Mouse (Mus musculus): ENCODE results near the gene Ramac. TPM values are rescaled to one million over a fixed set of nuclear protein-coding genes. Genes with fewer than 3 reads are reported as not detected.

Gene Ramac
- polyA plus RNA-seq (2012; rRNA removed): 80.4 and 87.9 TPM in 2 replicates

DNA sequence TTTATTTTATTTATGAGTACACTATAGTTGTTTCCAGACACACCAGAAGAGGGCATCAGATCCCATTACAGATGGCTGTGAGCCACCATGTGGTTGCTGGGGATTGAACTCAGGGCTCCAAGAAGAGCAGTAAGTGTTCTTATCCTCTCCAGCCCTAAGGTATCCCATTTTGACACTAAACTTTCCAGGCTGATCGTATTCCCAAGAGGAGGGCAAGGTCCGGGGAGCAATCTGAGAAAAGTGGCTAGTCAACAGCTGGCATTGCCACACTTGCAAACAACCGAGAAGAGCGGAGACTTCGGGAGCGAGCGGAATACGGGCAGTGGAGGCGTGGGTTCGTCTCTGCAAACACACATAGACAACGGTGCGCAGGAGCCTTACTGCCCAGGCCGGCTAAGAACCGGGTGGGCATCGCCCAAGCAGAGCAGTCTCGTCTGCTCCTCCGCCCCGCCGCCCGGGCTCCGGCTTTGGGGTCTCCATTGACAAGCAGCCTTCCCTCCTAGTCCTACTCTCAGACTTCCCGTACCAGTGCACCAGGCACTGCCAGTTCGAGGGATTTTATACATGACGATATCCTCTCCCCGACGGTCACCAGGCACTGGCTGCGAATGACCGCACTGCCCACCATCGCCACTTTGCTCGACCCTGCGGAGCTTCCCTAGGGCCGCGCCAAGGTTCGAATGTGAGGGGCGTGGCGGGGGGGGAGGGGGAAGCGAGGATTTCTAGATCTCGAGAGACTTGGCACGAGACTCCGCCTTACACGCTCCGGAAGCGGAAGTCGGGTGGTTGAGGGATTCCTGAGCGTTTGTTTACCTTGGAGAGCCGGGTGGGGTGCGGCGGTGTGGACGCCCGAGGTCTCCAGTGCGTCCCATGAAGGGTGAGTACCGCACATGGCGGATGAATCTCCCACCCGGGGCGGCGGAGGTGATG is at the start of gene Ramac:
Ramac (plus strand) TSS at position 746 of the 930 bp plus-strand sequence.
- peaks cover 2% of the 10 kb centered on the region; the same call in 1 of the 2 replicates for H3K4me1 ChIP-seq (ENCODE audit: control insufficient read depth, insufficient read depth, low read length)
- TF ChIP-seq POLR2A (IDR thresholded peaks at IDR 0.05; ENCODE audit: extremely low read depth, insufficient read depth, low read length) (peak; percentile 71; the same call in 1 of the 2 replicates), CTCF (IDR thresholded peaks at IDR 0.05; ENCODE audit: extremely low read depth, insufficient read depth, low read length) (no peak)
- H3K27ac ChIP-seq (ENCODE audit: insufficient read depth, low read length): peak within 1 kb of the TSS; percentile 36; the same call in 1 of the 2 replicates
- peak within 1 kb of the TSS; percentile 79 for H3K4me3 ChIP-seq (ENCODE audit: insufficient read depth, low read length)

DNA sequence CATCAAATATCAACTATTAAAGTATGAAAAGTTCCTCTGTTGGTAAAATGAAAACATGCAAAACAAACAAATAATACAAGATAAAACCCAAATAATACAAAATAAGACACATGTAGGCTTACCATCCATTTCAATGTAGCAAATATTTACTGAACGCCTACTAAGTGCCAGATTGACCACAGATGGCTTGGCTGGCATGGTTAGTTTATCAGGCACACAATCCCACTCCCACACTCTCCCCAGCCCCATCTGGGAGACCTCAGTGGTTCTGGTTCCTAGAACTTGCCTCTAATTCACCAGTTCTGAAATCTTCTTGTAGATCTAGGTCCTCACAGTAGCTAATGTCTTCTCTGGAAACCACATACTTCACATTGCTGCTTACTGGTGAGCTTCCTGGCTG is 44.1 kb upstream of the Ramac start:
- H3K4me3 ChIP-seq (ENCODE audit: insufficient read depth, low read length): no peak overlapping the region
- H3K27ac ChIP-seq (ENCODE audit: insufficient read depth, low read length): no peak overlapping the region
- H3K4me1 ChIP-seq (ENCODE audit: control insufficient read depth, insufficient read depth, low read length): no peaks in the 10 kb centered on the region
- no peak for TF ChIP-seq POLR2A (IDR thresholded peaks at IDR 0.05; ENCODE audit: extremely low read depth, insufficient read depth, low read length)
- TF ChIP-seq CTCF (IDR thresholded peaks at IDR 0.05; ENCODE audit: extremely low read depth, insufficient read depth, low read length): no peak

DNA sequence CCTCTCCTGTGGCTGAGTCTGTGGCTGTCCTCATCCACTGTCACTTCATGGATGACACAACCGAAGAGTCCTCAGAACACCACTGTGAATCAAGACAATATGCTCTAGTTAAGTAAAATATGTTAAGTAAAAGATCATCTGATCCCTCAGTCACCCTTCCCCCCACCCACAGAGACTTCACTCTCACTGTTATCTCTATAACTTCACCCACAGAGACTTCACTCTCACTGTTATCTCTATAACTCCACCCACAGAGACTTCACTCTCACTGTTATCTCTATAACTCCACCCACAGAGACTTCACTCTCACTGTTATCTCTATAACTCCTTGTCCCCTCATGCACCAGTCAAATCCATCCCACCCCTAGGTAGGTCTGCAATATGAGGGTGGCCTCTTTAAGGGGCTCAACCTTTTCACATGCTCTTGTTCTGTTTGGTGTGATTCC is 43.5 kb upstream of the Ramac start:
- H3K4me3 ChIP-seq (ENCODE audit: insufficient read depth, low read length): no peak overlapping the region
- TF ChIP-seq CTCF (IDR thresholded peaks at IDR 0.05; ENCODE audit: extremely low read depth, insufficient read depth, low read length) (no peak), POLR2A (IDR thresholded peaks at IDR 0.05; ENCODE audit: extremely low read depth, insufficient read depth, low read length) (no peak)
- no peaks in the 10 kb centered on the region for H3K4me1 ChIP-seq (ENCODE audit: control insufficient read depth, insufficient read depth, low read length)
- H3K27ac ChIP-seq (ENCODE audit: insufficient read depth, low read length): no peak overlapping the region

DNA sequence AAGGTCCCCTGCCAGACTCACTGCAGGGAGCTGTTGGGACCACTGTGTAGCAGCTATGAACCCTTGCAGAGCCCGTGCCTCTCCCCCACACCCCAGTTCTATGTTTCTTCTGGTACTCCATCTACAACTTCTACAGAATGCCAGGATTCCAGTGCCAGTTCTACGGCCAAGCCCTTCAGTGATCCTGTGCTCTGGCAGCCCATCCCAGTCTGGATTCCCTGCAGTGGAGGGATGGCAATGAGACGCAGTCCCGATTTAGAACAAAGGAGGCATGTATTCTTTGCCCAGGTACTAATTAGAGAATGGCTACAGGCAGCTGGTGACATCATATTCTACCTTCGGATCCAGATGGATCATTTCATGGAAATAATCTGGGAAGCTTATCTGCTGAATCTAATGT is 41.5 kb upstream of the Ramac start:
- TF ChIP-seq POLR2A (IDR thresholded peaks at IDR 0.05; ENCODE audit: extremely low read depth, insufficient read depth, low read length): no peak
- TF ChIP-seq CTCF (IDR thresholded peaks at IDR 0.05; ENCODE audit: extremely low read depth, insufficient read depth, low read length): no peak
- H3K4me3 ChIP-seq (ENCODE audit: insufficient read depth, low read length): no peak overlapping the region
- no peak overlapping the region for H3K27ac ChIP-seq (ENCODE audit: insufficient read depth, low read length)
- no peaks in the 10 kb centered on the region for H3K4me1 ChIP-seq (ENCODE audit: control insufficient read depth, insufficient read depth, low read length)

DNA sequence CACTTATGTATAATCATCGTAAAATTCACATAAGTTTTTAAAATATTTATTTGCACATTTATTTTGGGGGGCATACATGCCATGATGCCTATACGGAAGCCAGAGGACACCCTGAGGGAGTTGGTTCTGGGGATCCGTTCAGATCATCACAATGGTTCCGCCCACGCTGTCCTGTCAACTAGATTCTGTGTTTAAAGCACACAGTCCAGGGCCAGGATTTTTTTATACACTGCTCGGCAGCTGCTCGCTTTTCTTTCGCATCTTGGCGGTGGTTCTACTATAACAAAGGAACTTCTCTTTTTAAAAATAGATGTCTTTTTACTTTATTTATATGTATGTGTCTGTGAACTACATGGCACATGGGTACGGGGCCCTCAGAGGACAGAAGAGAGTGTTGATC is 38.9 kb upstream of the Ramac start:
- H3K4me1 ChIP-seq (ENCODE audit: control insufficient read depth, insufficient read depth, low read length): no peaks in the 10 kb centered on the region; the same call in 1 of the 2 replicates
- no peak for TF ChIP-seq POLR2A (IDR thresholded peaks at IDR 0.05; ENCODE audit: extremely low read depth, insufficient read depth, low read length)
- no peak for TF ChIP-seq CTCF (IDR thresholded peaks at IDR 0.05; ENCODE audit: extremely low read depth, insufficient read depth, low read length)
- H3K27ac ChIP-seq (ENCODE audit: insufficient read depth, low read length): no peak overlapping the region
- H3K4me3 ChIP-seq (ENCODE audit: insufficient read depth, low read length): no peak overlapping the region

DNA sequence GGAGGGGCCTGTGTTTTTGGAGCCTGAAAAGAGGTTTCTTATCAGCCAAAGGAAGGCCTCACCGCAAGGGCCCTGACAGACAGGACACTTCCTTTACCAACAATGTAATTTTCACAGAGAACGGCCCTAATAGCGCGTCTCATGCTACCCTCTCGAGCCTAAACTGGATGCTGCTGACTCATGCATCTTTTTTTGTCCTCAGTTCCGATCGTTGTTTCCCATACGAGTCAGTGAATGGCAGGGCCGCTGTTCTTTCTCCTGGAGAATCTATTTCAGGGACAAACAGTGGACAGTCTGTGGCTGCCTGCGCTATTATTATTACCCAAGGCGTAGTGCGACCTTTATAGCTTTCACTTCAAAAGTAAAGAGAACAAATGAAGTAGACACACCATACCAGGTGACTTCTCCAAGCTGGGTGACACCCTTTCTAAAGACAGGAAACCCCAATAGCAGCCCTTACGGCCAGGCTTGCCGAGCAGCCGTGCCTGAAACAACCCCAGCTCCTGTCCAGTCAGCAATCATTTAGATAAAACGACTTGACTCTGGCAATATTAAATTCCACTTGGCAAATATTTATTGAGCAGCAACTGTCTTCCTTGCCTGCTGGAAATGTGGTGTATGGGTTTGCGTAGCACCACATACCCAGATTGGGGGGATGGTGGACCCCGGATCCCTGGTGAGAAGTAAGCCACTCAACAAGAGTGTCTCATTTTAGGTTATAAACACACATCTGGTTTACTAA is 36.6 kb upstream of the Ramac start:
- no peaks in the 10 kb centered on the region; the same call in 1 of the 2 replicates for H3K4me1 ChIP-seq (ENCODE audit: control insufficient read depth, insufficient read depth, low read length)
- H3K4me3 ChIP-seq (ENCODE audit: insufficient read depth, low read length): no peak overlapping the region
- H3K27ac ChIP-seq (ENCODE audit: insufficient read depth, low read length): no peak overlapping the region
- no peak for TF ChIP-seq CTCF (IDR thresholded peaks at IDR 0.05; ENCODE audit: extremely low read depth, insufficient read depth, low read length)
- no peak for TF ChIP-seq POLR2A (IDR thresholded peaks at IDR 0.05; ENCODE audit: extremely low read depth, insufficient read depth, low read length)

DNA sequence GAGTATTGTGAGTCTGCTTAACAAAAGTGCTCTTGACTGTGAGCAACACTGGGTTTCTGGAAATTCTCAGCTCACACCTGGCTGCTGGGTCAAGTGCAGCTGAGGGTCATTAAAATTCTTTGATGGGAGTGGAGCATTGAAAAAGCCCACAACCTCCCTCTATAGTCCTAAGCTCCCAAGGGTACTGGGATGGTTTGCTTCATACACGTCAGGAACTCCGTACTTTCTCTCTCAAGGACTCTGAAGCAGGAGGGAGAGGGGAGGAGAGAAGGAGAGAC is 36.1 kb upstream of the Ramac start:
- Histone ChIP-seq H3K4me1 (ENCODE audit: control insufficient read depth, insufficient read depth, low read length) (no peaks in the 10 kb centered on the region; the same call in 1 of the 2 replicates), H3K4me3 (ENCODE audit: insufficient read depth, low read length) (no peak overlapping the region), H3K27ac (ENCODE audit: insufficient read depth, low read length) (no peak overlapping the region)
- TF ChIP-seq CTCF (IDR thresholded peaks at IDR 0.05; ENCODE audit: extremely low read depth, insufficient read depth, low read length) (no peak), POLR2A (IDR thresholded peaks at IDR 0.05; ENCODE audit: extremely low read depth, insufficient read depth, low read length) (no peak)

DNA sequence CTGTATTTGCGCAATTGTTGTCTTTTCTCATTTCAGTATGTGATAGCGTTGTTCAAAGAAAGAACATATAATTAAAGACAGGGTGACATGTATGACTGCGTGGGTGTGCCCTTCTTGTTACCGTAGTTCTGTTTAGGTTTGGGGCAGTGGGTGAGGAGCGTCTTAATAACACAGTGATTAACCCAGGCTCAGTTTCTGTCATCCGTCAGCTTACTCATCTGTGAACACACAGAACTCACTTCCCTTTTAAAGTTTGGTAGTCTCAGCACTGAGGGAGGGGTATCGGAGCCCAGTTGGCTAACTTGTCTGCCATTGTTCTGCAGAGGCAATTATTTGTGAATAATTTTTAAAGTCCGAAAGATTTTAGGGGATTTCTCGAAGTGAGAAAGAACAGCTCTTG is 35.0 kb upstream of the Ramac start:
- TF ChIP-seq POLR2A (IDR thresholded peaks at IDR 0.05; ENCODE audit: extremely low read depth, insufficient read depth, low read length) (no peak), CTCF (IDR thresholded peaks at IDR 0.05; ENCODE audit: extremely low read depth, insufficient read depth, low read length) (no peak)
- H3K4me3 ChIP-seq (ENCODE audit: insufficient read depth, low read length): no peak overlapping the region
- no peaks in the 10 kb centered on the region; the same call in 1 of the 2 replicates for H3K4me1 ChIP-seq (ENCODE audit: control insufficient read depth, insufficient read depth, low read length)

DNA sequence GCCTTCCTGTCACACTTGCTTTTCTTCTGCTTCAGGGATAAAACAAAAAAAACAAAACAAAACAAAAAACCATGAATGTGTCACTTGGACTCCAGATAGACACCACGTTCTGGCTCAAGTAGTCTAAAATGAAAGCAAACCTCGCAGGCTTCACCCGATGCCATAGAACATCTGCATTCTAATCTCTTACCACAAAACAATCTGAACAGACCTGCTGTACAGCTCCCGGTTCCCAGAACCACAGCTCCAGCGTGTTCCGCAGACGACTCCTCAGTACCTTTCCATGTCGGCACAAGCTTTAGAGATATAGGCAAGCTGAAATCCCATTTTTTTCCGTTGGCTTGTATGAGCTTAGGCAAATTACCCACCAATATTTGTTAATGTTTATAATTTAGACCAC is 32.9 kb upstream of the Ramac start:
- Histone ChIP-seq H3K27ac (ENCODE audit: insufficient read depth, low read length) (no peak overlapping the region), H3K4me1 (ENCODE audit: control insufficient read depth, insufficient read depth, low read length) (no peaks in the 10 kb centered on the region; the same call in 1 of the 2 replicates), H3K4me3 (ENCODE audit: insufficient read depth, low read length) (no peak overlapping the region)
- TF ChIP-seq POLR2A (IDR thresholded peaks at IDR 0.05; ENCODE audit: extremely low read depth, insufficient read depth, low read length): no peak
- TF ChIP-seq CTCF (IDR thresholded peaks at IDR 0.05; ENCODE audit: extremely low read depth, insufficient read depth, low read length): no peak

More for the DNA sequence above, 35.0 kb upstream of the Ramac start:
- H3K27ac ChIP-seq (ENCODE audit: insufficient read depth, low read length): no peak overlapping the region

Measured in cortical plate, adult 2 months (tissue).